Mouse (Mus musculus) heart, embryonic 16.5 days (tissue): Measurements from ENCODE around the gene E130114P18Rik. TPM values are rescaled to one million over a fixed set of nuclear protein-coding genes. Genes with fewer than 3 reads are reported as not detected.
A peak's percentile ranks its signal among the peaks of the same experiment; 100 is the strongest.

Experiments
- ATAC-seq: fragments of 200-750 bp; cut with Nextera tagmentation; replicated peaks from 2 replicates; pipeline ENCODE4 v1.8.0; 2017; ENCODE audit warnings: moderate number of reproducible peaks; ENCODE audit not compliant: insufficient read depth, low FRiP score; ENCODE audit errors: extremely low read depth
- H3K27ac ChIP-seq: fragments of 300-500 bp; sonication (generic); 2 replicates; pipeline ENCODE4 v1.5.1; 2014; ENCODE audit warnings: mild to moderate bottlenecking, low read length, control low read depth, moderate library complexity
- H3K27me3 ChIP-seq: fragments of 300-500 bp; sonication (generic); 2 replicates; pipeline ENCODE4 v1.6.1; 2014; ENCODE audit warnings: low read length, mixed read lengths; ENCODE audit not compliant: control insufficient read depth, insufficient read depth
- H3K36me3 ChIP-seq: fragments of 300-500 bp; sonication (generic); 2 replicates; pipeline ENCODE4 v1.6.1; 2014; ENCODE audit not compliant: control insufficient read depth, insufficient read depth
- H3K4me1 ChIP-seq: fragments of 300-500 bp; sonication (generic); 2 replicates; pipeline ENCODE4 v1.6.1; 2014; ENCODE audit warnings: low read length, mixed read lengths; ENCODE audit not compliant: control insufficient read depth, insufficient read depth
- H3K4me2 ChIP-seq: fragments of 300-500 bp; sonication (generic); 2 replicates; pipeline ENCODE4 v1.6.1; 2014; ENCODE audit warnings: low read depth, mild to moderate bottlenecking, control low read depth, low read length
- H3K4me3 ChIP-seq: fragments of 300-500 bp; sonication (generic); 2 replicates; pipeline ENCODE4 v1.5.1; 2014; ENCODE audit warnings: mild to moderate bottlenecking, control low read depth, low read length
- H3K9ac ChIP-seq: fragments of 300-500 bp; sonication (generic); 2 replicates; pipeline ENCODE4 v1.6.1; 2014; ENCODE audit warnings: low read length, control low read depth
- H3K9me3 ChIP-seq: fragments of 300-500 bp; sonication (generic); replicated peaks from 2 replicates; pipeline ENCODE4 v1.6.1; 2016; ENCODE audit warnings: low read length; ENCODE audit not compliant: control insufficient read depth
- WGBS: fragments of 180-500 bp; shearing (Covaris S2); extraction: QIAGEN DNeasy Blood & Tissue Kit; methylation state at CpG from one replicate; pipeline ENCODE4 v1.1.7; 2014; 5-methylcytosine and 5-hydroxymethylcytosine counted together
- polyA plus RNA-seq: library from polyadenylated mRNA; unstranded; fragments of >200 nt; fragmentation: Nextera tagmentation; extraction: Ambion mirVana; gene quantifications from 2 replicates; pipeline ENCODE4 v1.2.1, GENCODE M21; 2015

E130114P18Rik gene
- polyA plus RNA-seq, 1 experiment from 2014 or later = 0.75 TPM

- Histone ChIP-seq H3K4me2 (no peak overlapping the region), H3K4me3 (no peak overlapping the region), H3K9ac (no peak overlapping the region), H3K9me3 (no peaks in the 10 kb centered on the region), H3K27me3 (no peaks in the 10 kb centered on the region; the same call in none of the 2 replicates), H3K4me1 (peaks cover 9% of the 10 kb centered on the region), H3K36me3 (no peaks in the 10 kb centered on the region), H3K27ac (no peak overlapping the region)
- WGBS = 70% methylated on average over 1 of the region's 1 CpGs
- no peak for ATAC-seq
Measured at GRCm38 (mm10) chr4:97620409-97620808, 157.5 kb downstream of the E130114P18Rik start.

- peak; percentile 52; the same call in 1 of the 2 replicates for ATAC-seq
- Histone ChIP-seq H3K4me2 (peak overlapping the region; percentile 46), H3K9ac (0 out of 2 replicates have a peak overlapping the region, but pooled peaks have one; percentile 24), H3K4me1 (peaks cover 9% of the 10 kb centered on the region), H3K36me3 (no peaks in the 10 kb centered on the region), H3K4me3 (no peak overlapping the region), H3K27ac (no peak overlapping the region), H3K9me3 (no peaks in the 10 kb centered on the region), H3K27me3 (no peaks in the 10 kb centered on the region; the same call in 1 of the 2 replicates)
- 34% methylated on average over 15 of the region's 15 CpGs for WGBS
Measured at GRCm38 (mm10) chr4:97618668-97619373, 159.1 kb downstream of the E130114P18Rik start.

- WGBS = 82% methylated on average over 3 of the region's 3 CpGs
- Histone ChIP-seq H3K36me3 (no peaks in the 10 kb centered on the region), H3K27ac (no peak overlapping the region), H3K27me3 (no peaks in the 10 kb centered on the region; the same call in 1 of the 2 replicates), H3K4me1 (peaks cover 30% of the 10 kb centered on the region), H3K4me3 (no peak overlapping the region), H3K9ac (no peak overlapping the region), H3K4me2 (no peak overlapping the region), H3K9me3 (no peaks in the 10 kb centered on the region)
- ATAC-seq = no peak
Measured at GRCm38 (mm10) chr4:97615031-97615430, 162.8 kb downstream of the E130114P18Rik start.

- H3K9me3 ChIP-seq = no peaks in the 10 kb centered on the region
- no peaks in the 10 kb centered on the region for H3K27me3 ChIP-seq
- H3K4me3 ChIP-seq = no peak overlapping the region
- no peaks in the 10 kb centered on the region for H3K36me3 ChIP-seq
- peaks cover 30% of the 10 kb centered on the region for H3K4me1 ChIP-seq
- peak overlapping the region; percentile 68 for H3K27ac ChIP-seq
- ATAC-seq = peak; percentile 86
- peak overlapping the region; percentile 25; the same call in 1 of the 2 replicates for H3K4me2 ChIP-seq
- WGBS = 36% methylated on average over 11 of the region's 11 CpGs
- H3K9ac ChIP-seq = 0 out of 2 replicates have a peak overlapping the region, but pooled peaks have one; percentile 7
Measured at GRCm38 (mm10) chr4:97611251-97611847, 166.5 kb downstream of the E130114P18Rik start.

GRCm38 (mm10) chr4:97609831-97610727, 167.8 kb downstream of the E130114P18Rik start:
- H3K36me3 ChIP-seq = no peaks in the 10 kb centered on the region
- H3K27ac ChIP-seq = peak overlapping the region; percentile 68
- no peak overlapping the region for H3K4me3 ChIP-seq
- no peak for ATAC-seq
- H3K4me1 ChIP-seq = peaks cover 30% of the 10 kb centered on the region
- H3K9ac ChIP-seq = no peak overlapping the region
- no peaks in the 10 kb centered on the region for H3K27me3 ChIP-seq
- H3K4me2 ChIP-seq = no peak overlapping the region
- 35% methylated on average over 10 of the region's 10 CpGs for WGBS
- no peaks in the 10 kb centered on the region for H3K9me3 ChIP-seq

- 77% methylated on average over 4 of the region's 4 CpGs for WGBS
- H3K27me3 ChIP-seq = no peaks in the 10 kb centered on the region
Measured at GRCm38 (mm10) chr4:97609329-97609728, 168.5 kb downstream of the E130114P18Rik start.

GRCm38 (mm10) chr4:97608728-97609127, 169.2 kb downstream of the E130114P18Rik start:
- Histone ChIP-seq H3K27me3 (no peaks in the 10 kb centered on the region), H3K9me3 (no peaks in the 10 kb centered on the region), H3K4me2 (no peak overlapping the region), H3K36me3 (no peaks in the 10 kb centered on the region), H3K27ac (no peak overlapping the region), H3K4me3 (no peak overlapping the region), H3K4me1 (peaks cover 30% of the 10 kb centered on the region), H3K9ac (no peak overlapping the region)
- ATAC-seq = no peak
- WGBS = 84% methylated on average over 8 of the region's 8 CpGs

More at GRCm38 (mm10) chr4:97609329-97609728, 168.5 kb downstream of the E130114P18Rik start:
- Histone ChIP-seq H3K4me1 (peaks cover 30% of the 10 kb centered on the region), H3K27ac (no peak overlapping the region; the same call in 1 of the 2 replicates), H3K4me3 (no peak overlapping the region), H3K9me3 (no peaks in the 10 kb centered on the region), H3K36me3 (no peaks in the 10 kb centered on the region), H3K9ac (no peak overlapping the region), H3K4me2 (no peak overlapping the region)
- no peak for ATAC-seq

GRCm38 (mm10) chr4:97608134-97608533, 169.7 kb downstream of the E130114P18Rik start:
- no peaks in the 10 kb centered on the region for H3K27me3 ChIP-seq
- H3K4me1 ChIP-seq = peaks cover 30% of the 10 kb centered on the region
- H3K36me3 ChIP-seq = no peaks in the 10 kb centered on the region
- no peak overlapping the region for H3K4me3 ChIP-seq
- no peak overlapping the region for H3K4me2 ChIP-seq
- no peaks in the 10 kb centered on the region for H3K9me3 ChIP-seq
- ATAC-seq = no peak
- H3K9ac ChIP-seq = no peak overlapping the region
- WGBS = 92% methylated on average over 3 of the region's 3 CpGs
- H3K27ac ChIP-seq = no peak overlapping the region
